Mouse (Mus musculus) E14TG2a.4 (cell line): Measurements from ENCODE around the gene Gm572.

ENCODE experiments used
- CTCF ChIP-seq: conservative IDR thresholded peaks from 2 replicates; pipeline ENCODE4 v1.5.1; 2014; ENCODE audit warnings: low read length
- POU5F1 ChIP-seq: IDR thresholded peaks from 2 replicates; pipeline ENCODE4 v1.6.1; 2014; ENCODE audit warnings: low read length, borderline replicate concordance

GRCm38 (mm10) chr4:148644157-148644511 is 1.0 kb downstream of the Gm572 start:
- peak; percentile 97 for TF ChIP-seq CTCF
- TF ChIP-seq POU5F1, result no peak
